Mouse (Mus musculus) adrenal gland, postnatal 10 days (tissue): ENCODE measurements at regions not wholly inside any gene's neighbourhood (a gene's known extent, or its start where the extent isn't known, plus 50 kb on each side); places are given as distances from the start of the nearest gene placed in this dataset.

ENCODE experiments used
- DNase-seq: peaks from one replicate; pipeline ENCODE4 v3.0.0; 2021; ENCODE audit warnings: mixed read lengths

DNA sequence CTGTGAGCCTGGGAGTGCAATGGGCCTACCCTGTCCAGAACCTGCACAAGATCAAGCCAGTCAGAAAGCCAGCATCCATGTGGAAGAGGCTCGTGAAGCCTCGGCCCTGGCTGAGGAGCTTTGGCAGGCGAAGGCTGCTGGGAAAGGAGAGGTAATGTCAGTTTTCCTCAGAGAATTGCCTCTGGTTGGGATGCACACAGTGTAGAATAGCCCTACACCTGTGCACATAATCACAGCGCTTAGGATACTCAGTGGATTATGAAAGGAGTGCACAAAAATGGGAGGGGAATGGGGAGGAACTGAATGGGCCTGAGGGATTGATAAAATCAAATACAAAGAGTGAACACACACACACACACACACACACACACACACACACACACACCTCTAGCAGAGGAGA, 319.9 kb upstream of the Sphkap start:
- DNase-seq, result no peak

GRCm38 (mm10) chr1:83727215-83727614, 319.2 kb upstream of the Sphkap start:
- DNase-seq, result peak; percentile 21

- no peak for DNase-seq
These were observed 315.1 kb upstream of the Sphkap start for GRCm38 (mm10) chr1:83723096-83723495.

- no peak for DNase-seq
These were observed 312.2 kb upstream of the Sphkap start for GRCm38 (mm10) chr1:83720166-83720565.

DNA sequence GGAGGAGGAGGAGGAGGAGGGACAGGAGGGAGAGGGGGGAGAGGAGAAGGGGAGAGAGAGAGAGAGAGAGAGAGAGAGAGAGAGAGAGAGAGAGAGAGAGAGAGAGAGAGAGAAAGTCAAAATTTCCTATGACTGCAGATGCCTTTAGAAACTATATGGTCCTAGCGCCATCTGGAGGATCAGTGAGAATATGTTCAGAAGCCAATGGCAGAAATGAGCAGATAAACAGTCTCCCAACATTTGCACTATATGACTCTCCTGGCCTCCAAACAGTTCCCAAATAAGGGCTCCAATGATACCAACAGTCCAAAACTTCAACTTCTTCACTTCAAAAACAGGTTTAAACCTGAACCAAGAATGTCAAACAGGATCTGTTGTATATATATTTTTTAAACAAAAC, 309.1 kb upstream of the Sphkap start:
- peak; percentile 52 for DNase-seq

DNA sequence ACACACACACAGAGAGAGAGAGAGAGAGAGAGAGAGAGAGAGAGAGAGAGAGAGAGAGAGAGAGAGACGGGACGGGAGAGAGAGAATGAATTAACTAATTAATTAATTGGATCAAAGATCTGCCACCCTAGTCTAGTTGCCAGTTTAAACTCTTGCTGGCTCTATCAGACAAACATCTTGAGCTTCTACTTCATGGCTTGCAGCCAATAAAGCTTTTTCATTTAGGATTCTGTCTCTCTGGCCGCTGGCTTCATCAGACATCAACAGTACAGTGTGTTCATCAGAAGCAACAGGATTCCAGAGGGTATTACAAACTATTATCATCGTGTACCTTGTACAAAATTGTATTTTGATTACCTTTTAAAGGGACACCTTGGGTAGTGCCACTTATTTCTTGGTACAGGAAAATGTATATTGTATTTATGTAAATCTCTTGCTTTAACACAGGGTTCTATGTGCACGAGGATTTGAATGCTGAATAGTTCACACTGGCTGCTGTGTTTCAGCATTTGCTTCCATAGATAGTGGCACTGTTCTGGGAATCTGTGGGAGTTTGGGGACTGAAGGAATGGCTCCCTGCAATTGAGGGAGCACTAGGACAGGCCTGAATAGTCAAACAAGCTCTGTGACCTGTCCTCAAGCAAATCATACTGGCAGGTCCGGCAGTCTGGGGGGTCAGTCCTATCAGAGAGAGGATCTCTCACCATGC, 293.9 kb upstream of the Sphkap start:
- DNase-seq, result no peak

- no peak for DNase-seq
These were observed 289.4 kb upstream of the Sphkap start for GRCm38 (mm10) chr1:83697422-83697821.

GRCm38 (mm10) chr1:83685221-83685620, 277.2 kb upstream of the Sphkap start:
- no peak for DNase-seq

- DNase-seq, result no peak
These were observed 257.3 kb upstream of the Sphkap start for GRCm38 (mm10) chr1:83665326-83665725.

DNA sequence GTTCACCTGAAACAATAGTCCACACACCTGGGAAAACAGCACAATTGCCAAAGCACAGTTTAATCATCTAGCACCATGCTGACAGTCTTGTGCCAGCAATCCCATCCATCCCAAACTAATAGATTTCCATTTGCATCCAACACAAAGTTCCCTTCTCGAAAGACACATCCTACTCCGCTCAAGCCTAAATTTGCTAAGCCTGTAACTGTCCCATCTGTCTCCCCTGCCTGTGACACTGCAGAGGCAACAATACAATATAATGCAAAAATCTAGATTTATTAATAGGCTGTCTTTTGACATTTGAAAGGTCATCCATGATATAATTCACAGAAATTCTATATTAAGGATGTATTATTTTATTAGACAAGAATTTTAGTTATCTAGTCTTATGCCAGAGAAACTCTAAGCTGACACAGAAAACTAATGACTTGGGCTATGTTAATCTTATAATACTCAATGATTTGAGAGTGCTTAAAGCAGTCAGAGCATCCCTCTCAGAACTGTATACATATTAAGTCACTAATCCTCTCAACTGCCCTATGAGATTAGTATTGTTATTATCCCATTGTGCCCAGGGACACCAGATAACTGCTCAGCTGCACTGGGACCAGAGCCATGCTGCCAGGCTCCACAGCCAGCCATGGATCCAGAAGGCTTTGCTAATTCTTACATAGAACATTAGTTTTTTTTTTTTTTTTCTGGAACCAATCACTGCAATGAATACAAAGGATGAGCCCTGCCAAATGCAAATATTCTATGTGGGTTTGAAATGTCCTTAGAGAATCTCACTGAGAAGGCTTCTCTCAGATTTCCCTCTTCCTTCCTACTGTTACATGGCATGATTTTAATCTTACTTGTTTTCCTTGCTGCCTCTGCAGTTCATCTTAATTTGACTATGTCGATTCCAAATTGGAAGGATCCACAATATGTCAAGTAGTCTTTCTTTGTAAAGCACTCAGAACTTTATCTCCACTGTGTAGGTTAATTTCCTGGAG, 254.1 kb upstream of the Sphkap start:
- no peak for DNase-seq

DNA sequence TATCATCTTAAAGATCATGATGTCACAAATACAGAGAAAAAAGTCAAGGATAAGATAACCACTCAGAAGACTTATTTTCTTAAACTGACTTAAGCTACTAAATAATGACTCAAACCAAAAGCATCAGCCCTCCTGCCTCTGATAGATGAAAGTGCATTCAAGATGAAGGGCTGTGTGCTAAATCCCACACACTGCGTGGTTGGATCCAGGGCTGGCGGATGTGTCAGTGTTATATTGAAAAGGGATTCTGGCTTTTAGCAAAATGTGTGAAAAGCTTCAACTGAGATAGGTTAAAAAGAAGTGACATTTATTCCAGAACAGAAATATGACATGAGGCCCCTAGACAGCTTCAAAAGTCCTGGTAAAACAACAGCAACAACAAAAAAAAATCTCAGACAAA, 245.7 kb upstream of the Sphkap start:
- DNase-seq, result no peak

DNA sequence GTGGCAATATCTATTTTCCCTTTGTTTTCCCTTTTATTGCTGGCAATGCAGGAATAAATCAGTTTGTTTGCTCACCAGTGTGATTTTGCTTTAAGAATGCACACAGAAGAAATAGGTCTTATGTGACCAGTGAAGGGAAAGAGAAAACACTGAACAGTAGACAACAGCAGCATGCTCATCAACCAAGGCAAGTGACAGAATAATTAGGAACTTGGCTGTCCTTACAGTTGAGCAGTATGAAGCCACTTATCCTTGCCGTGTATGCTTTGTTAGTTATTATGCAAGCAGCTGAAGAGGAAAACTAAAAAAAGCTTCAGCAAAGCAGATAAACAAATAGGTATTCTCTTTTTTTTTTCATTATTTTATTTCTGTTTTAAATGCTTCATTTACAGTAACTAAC, 237.6 kb upstream of the Sphkap start:
- DNase-seq, result no peak

DNA sequence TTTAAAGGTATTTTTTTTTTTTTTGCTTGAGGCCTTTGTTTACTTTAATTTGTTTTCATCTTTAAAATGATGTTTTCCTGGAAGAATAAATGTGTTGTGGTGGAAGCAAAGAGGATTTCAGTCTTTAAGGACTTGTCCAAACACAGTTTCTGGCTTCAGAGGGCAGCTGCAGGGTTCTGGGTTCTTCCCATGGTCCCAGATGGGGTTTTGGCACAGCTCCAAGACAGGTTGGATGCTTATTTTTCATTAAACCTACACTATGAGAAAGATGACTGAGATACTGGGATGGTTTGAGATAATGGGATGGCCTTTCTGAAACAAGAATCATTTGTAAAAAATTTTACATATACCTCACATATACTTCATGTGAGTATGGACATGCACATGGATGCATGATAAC, 234.7 kb upstream of the Sphkap start:
- DNase-seq, result no peak

- no peak for DNase-seq
These were observed 228.1 kb upstream of the Sphkap start for GRCm38 (mm10) chr1:83636051-83636450.

- peak; percentile 2 for DNase-seq
These were observed 223.8 kb upstream of the Sphkap start for GRCm38 (mm10) chr1:83631798-83632197.

DNA sequence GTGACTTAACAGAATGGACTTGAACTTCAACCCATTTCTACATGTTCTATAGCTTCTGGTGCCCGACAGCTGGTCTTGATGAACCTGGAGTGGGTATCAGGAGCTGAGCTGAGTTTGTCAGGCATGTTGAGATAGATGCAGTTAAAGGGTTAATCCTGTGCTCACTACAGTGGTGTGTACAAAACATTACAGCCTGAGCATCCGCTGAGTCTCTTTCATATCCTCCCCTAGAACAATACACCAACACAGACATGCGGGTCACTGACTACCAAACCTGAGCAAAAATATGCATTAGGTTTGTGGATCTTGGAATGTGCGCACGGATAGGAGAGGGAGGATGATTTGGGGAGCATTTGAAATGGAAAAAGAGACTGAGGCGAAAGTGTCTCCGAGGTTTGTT, 223.4 kb upstream of the Sphkap start:
- no peak for DNase-seq

- no peak for DNase-seq
These were observed 179.3 kb upstream of the Sphkap start for GRCm38 (mm10) chr1:83587258-83587657.

DNA sequence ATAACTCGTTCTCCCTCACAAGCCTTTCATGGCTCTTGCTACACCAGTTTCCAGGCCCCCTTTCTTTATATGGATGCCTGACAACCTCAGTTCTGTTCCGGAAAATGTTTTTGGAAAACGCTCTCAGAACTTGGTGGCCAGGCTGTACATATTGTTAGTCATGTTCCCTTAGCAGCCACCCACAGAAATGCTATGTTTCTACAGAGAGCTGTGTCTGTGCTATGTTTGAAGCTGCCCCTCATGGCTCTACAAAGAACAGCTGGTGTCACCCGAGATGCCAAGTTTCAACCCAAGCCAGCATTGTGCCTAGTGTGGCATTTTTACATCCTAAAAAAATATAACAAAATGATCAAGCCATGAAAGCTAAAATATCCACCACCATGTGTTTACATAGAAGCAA, 175.0 kb upstream of the Sphkap start:
- DNase-seq, result no peak

- DNase-seq, result no peak
These were observed 162.0 kb upstream of the Sphkap start for GRCm38 (mm10) chr1:83569991-83570390.

DNA sequence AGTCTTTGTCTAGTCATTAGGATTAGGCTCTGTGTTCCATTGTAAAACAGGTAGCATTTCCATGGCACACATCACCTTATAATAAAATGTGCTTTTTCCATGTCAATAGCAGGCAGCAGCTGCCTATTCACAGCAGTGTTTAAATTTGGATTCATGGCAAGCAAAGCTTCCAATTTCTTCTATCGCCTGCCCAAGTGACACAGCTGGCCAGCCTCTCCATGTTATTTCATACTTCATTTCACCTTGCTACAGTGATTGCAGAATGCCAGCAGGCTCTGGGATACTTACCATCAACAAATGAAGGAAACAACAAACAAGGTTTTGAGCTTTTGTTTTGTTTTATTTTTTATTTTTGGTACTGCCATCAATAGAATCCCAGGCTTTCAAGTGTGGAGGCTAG, 160.7 kb upstream of the Sphkap start:
- no peak for DNase-seq

GRCm38 (mm10) chr1:83551617-83552016, 143.6 kb upstream of the Sphkap start:
- DNase-seq, result no peak

- no peak for DNase-seq
These were observed 127.5 kb upstream of the Sphkap start for GRCm38 (mm10) chr1:83535461-83535860.

- no peak for DNase-seq
These were observed 119.8 kb upstream of the Sphkap start for GRCm38 (mm10) chr1:83527803-83528202.

GRCm38 (mm10) chr1:83509356-83509755, 101.4 kb upstream of the Sphkap start:
- no peak for DNase-seq
